Mouse (Mus musculus) hindbrain, embryonic 16.5 days (tissue): ENCODE results near the gene Nans. TPM values are rescaled to one million over a fixed set of nuclear protein-coding genes. Genes with fewer than 3 reads are reported as not detected.

Experiments used
- polyA plus RNA-seq: library from polyadenylated mRNA; unstranded; fragments of >200 nt; fragmentation: Nextera tagmentation; extraction: Ambion mirVana; gene quantifications from 2 replicates; pipeline ENCODE4 v1.2.1, GENCODE M21; 2015

The Nans gene
- polyA plus RNA-seq, 1 experiment from 2014 or later: 77.1 TPM

Other genes with a start within 250 kb of the Nans start
- not detected in 2 replicates for gene Foxe1, start 145.6 kb upstream of the Nans start, polyA plus RNA-seq
- 8.8 TPM in 2 replicates for gene Trmo, start 99.8 kb upstream of the Nans start, polyA plus RNA-seq
- gene Hemgn, start 75.7 kb upstream of the Nans start, polyA plus RNA-seq: 0.13 and 0.26 TPM in 2 replicates
- gene Anp32b, start 38.3 kb upstream of the Nans start, polyA plus RNA-seq: 72.5 and 82.4 TPM in 2 replicates
- 0.85 and 1.2 TPM in 2 replicates for gene Trim14, start 46.9 kb downstream of the Nans start, polyA plus RNA-seq
- gene Coro2a, start 113.0 kb downstream of the Nans start, polyA plus RNA-seq: 7.9 and 10.2 TPM in 2 replicates
- 1.1 and 1.3 TPM in 2 replicates for gene Tbc1d2, start 161.0 kb downstream of the Nans start, polyA plus RNA-seq